Mouse (Mus musculus) lung, postnatal 14 days (tissue): ENCODE results near the gene Arhgap19.

ENCODE experiments used
- DNase-seq: peaks from one replicate; pipeline ENCODE4 v3.0.0; 2021

Arhgap19 gene

DNA sequence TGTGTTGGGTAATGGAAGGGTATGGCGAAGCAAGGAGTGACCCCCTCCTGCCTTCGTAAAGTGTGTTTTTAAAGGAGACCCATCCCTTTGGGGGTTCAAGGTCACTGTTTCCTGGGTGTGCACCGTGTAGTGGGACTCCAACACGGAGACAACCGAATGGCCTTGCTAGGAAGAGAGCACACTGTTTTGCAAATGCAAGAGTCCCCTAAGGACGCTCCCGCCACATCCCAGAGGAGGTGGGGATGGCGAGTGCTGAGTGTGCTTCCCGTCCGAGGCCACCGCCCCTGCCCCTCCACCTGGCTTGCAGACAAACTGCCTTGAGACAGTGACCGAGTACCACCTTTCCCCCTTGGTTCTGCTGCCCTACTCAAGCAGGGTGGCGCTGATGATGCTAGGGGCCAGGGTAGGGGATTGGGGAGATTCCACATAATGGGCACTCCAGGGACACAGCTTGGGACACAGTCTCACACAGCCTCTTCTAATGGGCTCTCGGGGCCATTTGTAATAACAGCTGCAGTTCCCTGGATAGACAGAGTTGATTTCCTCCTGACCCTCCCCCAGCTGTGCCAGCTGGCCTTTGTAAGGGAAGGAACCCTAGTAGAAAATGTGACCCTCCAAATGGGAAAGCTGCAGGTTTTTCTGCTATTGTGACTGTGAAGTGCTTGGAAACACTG, 30.0 kb upstream of the Arhgap19 start:
- no peak for DNase-seq

DNA sequence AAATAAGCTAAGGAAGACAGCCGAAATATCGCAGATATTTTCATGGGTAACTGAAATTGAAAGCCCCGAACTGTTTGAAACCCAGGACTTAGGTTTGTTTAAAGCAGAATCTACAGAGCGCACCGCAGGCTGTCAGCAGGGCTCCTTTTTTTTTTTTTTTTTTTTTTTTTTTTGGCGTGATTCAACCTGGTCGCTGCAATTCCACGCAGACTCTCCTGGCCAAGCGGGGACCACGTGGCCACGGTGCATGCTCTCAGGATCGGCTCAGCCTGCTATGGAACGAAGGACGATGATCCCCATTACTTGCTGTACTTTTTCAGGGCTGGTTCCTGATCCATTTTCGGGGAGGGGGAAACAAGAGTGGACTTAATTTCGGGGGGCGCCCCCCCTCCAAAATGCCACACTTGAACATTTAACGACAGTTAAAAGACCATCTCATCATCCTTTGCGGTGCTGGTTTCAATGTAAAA, 29.3 kb upstream of the Arhgap19 start:
- peak; percentile 13 for DNase-seq

DNA sequence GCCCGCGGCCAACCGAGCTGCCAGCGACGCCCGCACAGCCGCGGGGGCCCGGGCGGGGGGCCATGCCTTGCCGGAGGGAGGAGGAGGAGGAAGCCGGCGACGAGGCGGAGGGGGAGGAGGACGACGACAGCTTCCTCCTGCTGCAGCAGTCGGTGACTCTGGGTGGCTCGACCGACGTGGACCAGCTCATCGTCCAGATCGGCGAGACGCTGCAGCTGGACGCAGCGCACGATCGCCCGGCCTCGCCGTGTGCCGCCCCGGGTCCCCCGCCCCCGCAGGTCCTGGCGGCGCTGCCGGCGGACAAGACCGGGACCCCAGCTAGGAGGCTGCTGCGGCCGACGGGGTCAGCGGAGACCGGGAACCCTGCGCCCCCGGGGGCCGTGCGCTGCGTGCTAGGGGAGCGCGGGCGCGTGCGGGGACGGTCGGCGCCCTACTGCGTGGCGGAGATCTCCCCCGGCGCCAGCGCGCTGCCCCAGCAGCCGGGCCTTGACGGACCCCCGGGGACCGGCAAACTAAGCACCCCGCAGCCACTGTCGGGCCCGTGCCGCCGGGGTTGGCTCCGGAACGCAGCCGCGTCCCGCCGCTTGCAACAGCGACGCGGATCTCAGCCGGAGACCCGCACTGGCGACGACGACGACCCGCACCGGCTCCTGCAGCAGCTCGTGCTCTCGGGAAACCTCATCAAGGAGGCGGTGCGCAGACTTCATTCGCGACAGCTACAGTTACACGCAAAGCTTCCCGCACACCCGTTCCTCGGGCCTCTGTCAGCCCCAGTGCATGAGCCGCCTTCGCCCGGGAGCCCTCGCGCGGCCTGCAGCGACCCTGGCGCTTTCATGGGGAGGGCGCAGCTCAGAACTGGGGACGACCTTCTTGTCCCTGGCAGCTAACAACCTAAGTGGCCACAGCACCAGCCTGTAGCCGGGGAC, 28.5 kb upstream of the Arhgap19 start:
- DNase-seq = peak; percentile 32

DNA sequence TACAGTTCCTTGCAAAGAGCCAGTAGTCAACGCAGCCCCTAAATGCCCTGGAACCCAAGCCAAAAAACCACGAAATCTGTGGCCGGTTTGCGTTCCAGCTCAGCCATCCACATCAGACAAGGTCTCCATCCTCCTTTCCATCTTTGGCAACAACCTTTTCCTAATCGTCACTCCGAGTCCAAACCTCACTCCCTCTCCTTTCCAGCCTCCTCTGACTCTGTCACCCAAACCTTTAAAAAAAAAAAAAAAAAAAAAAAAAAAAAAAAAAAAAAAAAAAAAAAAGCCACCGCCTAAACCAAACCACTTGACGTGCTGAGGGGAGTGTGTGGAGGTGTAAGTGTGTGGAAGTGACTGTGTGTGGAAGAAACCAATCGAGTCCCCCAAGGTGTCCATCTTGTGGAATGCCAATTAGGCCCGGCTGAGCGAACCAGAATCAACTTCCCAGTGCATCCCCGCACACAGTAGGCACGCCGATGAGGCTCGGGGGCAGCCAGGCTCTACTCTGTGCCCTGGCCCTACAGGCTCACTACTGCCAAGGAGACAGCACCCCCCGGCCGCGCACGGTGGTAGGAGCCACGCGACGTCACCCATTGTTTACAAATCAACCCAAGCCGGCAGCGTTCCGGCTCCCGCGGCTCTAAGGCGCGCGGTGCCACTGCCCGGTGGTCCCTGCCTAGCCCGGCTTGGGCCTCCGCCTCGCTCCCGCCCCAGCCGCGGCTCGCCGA, 27.7 kb upstream of the Arhgap19 start, which contains the start of gene Frat1:
Gene Frat1, plus strand, starts transcription at position 590 of the 725 bp plus-strand sequence.
- peak; percentile 90 for DNase-seq

DNA sequence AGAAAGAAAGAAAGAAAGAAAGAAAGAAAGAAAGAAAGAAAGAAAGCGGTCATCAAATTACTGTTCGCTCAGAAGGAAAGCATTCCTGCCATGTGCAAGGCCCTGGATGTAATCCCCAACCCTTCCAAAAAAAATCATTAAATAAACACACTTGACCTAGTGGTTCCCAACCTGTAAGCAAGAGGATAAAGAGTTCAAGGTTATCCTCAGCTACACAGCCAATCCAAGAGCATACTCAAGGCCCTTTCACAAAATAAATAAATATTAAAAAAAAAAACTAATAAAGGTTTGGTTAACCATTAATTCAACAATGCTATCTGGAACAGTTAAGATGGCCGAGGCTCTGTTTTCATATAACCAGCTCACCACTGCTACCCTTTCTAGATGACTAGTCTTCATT, 27.1 kb upstream of the Arhgap19 start:
- no peak for DNase-seq

DNA sequence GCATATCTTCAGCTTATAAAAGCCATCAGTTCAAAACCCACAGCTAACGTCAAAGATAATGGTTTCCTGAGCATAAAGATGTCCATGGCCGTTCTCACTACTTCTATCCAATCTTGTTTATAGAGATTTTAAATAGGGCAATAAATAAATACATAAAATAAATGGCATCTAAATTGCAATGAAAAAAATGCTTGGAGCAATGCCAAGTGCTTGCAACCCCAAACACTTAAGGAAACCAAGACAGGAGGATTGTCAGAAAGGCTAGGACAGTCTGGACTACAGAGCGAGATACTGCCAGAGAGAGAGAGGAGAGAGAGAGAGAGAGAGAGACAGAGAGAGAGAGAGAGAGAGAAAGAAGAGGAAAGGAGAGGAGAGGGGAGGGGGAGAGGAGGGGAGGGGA, 24.7 kb upstream of the Arhgap19 start:
- DNase-seq = no peak

DNA sequence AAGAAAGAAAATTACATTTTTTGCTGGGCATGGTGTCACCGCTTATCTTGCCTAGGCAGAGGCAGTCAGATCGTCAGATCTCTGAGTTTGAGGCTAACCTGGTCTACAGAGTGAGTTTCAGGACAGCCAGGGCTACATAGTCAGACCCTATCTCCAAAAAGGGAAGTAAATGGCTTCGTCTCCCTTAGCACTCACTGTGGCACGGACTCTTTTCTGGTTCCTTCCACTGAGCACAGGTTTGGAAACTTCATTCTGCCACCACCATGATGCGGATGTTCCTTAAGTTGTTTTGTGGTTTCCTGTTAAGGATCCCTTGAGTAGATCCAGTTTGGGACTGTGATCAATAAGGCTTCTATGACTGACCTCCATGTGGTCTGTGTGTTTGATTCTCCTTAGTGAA, 23.1 kb upstream of the Arhgap19 start:
- no peak for DNase-seq

DNA sequence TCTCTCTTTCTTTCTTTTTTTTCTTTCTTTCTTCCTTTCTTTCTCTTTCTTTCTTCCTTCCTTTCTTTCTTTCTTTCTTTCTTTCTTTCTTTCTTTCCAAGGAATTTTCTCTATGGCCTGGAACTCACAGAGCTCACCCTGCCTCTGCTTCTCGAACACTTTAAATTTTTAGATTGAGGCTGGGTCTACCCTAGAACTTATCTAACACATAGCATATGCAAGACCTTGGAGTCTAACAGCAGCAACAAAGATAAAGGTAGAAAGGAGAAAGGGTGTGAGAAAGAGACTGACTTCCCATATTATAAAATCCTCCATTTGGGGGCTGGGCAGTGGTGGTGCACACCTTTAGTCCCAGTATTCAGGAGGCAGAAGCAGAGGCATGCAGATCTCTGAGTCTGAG, 20.7 kb upstream of the Arhgap19 start:
- DNase-seq = no peak

DNA sequence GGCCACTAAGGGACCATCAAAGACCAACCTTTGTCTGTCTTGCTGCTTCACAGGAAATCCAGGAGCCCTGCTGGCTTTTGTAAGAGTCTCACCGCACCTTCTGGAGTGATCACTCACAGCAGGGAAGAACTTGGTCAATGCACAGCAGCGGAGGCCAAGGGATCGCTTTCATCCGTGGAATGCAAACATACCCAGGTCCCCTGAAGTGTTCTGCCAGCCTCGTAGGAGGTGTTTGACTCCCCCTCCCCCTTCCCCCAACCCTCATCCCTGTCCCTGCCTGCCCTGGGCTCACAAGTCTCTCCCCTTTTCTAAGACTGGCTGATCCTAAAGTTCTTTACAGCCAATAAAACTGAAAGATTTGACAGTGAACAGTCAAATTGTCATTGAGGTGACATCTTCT, 19.6 kb upstream of the Arhgap19 start:
- no peak for DNase-seq

DNA sequence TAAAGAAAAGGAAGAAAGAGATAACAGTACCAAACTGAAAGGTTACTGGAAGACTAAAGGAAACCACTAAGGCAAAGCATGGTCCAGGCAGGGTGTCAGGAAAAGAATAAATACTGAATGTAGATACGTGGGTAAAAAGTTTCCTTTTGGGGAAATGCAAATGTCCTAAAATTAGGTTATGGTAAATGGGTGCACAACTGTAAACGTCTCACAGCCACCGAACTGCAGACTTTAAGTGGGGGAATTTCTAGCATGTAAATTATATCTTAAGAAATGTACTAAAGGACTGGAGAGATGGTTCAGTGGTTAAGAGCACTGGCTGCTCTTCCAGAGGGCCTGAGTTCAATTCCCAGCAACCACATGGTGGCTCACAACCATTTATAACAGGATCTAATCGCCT, 16.9 kb upstream of the Arhgap19 start:
- no peak for DNase-seq

DNA sequence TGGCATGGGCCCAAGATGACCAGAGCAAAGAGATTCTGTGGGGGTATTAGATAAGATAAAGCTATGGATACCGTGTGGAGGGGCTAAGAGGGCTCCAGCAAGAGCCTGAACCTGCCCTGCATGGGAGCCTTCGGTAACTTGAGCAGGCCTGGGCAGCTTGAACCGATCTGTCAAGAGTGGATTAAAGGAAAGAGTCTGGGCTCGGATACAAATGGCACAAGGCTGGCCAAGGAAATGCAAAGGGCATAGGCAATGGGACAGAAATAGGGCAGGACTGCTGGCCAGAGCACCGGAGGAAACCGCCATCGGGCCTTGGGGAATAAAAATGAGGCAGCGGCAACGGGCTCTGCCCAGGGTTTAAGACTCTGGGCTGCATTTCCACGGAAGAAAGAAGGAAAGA, 15.5 kb upstream of the Arhgap19 start:
- DNase-seq = no peak

DNA sequence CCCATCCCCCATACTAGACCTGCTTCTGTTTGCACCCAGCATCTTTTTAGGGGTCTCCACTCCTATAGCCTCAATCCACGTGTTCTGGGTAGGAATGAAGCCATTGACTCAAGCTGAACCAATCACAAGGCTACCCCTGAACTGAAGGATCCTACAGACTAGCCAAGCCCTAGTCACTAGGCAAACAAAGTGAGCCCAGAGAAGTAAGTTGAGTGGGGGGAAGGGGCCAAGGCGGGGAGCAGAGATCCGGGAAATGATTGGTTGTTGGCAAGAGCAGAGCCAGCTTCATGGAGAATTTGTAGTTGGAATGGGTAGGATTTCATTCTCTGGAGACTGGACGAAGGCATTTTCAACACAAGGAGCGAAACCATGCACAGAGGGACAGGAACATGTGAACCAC, 15.1 kb upstream of the Arhgap19 start:
- DNase-seq = no peak

DNA sequence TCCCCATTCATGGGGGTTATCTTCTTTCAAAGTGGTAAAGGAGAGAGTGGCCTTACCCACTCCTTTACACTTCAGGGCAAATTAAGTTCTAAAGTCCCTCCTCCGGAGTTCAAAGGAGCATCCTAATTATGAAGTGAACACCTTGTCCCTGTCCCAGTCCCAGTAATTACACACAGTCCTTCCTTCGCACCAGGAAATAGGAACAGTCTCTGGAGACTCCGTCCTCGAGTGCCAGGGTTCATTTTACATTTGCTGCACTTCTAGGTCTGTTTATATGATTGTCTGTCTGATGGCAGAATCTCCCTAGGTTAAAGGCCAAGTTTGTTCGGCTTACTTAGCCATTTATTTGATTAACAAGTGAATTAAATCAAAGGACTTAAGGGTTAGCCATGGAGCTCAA, 14.6 kb upstream of the Arhgap19 start:
- DNase-seq = no peak

DNA sequence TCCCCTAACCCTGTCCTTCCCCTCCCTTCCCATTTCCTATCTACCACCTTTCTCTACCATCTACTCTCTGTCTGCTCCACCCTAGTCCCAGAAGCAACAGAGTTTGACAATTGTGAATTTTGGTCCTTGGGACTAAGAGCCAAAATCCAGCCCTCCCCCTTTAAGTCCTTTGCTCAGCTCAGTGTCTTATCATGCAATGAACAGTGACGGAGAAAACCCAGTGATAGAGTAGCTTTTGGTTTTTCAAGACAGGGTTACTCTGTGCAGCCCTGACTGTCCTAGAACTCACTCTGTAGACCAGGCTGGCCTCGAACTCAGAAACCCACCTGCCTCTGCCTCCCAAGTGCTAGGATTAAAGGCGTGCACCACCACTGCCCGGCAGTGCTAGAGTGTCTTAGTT, 11.5 kb upstream of the Arhgap19 start:
- DNase-seq = no peak

DNA sequence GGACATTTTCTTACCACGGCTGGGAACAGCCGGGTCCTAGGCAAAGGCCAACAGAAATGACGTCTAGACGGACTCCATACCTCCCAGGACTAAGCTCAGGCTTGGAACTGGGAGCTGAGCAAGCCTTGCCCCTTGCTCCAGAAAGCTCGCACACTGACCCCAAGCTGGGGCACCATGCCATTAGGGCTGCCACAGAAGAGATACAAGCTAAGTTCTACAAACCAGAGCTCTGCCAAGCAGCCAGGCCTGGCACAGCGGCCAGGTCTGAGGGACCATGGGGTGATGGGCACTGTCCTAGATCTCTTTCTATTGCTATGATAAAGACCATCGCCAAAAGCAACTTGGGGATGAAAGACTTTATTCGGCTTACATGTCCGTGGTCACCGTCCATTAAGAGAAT, 10.7 kb upstream of the Arhgap19 start:
- no peak for DNase-seq

DNA sequence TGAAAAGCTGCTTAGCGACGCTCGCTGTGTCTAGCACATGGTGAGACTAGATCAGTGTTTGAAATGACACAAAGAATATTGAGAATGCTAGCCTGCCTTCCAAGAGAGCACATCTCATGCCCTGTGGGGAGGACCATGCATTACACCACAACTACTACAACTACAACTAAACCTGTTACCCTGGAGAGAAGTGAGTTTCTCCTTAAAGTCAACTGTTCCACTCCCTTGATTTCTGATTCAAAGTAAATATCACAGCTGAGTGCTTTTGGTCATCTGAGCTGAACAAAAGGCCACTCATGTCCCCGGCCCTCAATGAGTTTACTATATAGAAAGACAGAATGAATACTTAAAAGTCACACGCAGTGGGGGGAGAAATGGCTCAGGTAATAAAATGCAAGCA, 8.2 kb upstream of the Arhgap19 start:
- DNase-seq = no peak

DNA sequence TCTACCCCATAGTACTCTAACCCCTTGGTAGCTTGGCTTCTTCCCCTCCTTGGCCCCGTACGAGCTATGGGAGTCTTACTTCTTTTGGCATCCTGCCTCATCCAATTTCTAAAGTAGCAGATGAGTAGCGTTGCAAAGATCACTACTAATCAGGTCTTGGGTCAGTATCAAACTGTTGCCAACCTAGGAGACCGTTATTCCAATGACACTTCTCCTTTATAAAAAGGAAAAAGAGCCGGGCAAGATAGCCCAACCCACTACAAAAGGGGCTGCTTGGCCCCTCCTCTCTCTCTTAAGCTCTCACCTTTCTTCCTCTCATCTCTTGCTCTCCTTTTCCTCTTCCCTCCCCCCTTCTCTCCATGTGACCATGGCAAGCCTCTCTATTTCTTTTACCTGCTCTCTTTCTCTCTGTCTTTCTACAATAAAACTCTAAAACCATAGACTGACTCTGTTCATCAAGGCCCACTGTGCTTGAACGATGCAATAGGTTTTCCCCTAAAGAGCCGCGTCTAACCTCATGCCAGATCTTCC, 6.3 kb upstream of the Arhgap19 start:
- DNase-seq = no peak

DNA sequence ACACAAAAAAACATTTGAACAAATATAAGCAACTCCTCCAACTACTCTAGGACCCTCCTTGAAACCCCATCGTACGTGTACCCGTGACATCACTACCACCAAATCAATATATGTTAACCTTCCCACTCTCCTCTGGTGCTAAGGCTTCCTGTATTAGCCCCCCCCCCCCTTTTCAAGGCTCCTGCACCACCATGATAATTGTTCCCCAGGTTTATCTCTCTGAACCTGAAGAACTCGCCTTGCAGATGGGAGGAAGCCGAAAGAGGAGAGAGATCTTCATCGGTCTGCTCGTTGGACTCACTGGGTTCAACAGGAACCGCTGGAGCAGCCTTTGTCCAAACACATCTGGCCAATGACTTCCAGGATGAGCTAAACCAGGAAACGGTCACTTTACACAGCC, 5.7 kb upstream of the Arhgap19 start:
- no peak for DNase-seq

DNA sequence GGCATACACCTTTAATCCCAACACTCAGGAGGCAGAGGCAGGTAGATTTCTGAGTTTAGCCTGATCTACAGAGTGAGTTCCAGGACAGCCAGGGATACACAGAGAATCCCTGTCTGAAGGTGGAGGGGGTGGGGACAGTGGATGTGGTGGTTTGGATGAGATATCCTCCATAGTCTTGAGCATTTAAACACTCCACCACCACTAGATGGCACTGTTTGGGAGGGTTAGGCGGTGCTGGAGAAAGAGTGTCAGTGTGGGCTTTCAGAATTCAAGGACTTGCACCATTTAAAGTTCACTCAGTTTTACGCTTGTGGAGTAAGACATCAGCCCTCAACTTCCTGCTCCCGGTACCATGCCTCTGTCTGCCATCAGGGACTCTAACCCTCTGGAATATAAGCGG, 4.0 kb upstream of the Arhgap19 start:
- no peak for DNase-seq

DNA sequence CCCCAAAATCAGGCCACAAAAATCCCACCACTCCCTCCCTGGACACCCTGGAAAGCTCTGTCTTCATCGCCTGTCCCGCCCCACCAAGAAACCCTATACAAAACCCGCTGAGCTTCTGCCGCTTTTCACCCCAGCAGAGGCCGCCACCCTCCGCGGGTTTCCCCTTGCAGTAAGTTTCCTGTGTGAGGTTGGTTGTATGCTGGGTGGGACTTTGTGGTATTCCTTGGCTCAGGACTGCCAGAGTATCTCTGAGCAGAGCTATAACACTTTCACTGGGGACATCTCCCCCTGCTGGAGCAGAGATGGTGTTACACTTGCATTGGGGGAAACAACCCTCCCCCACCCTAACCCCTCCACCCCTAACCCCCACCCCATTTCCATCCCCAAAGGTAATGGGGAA, 1.5 kb upstream of the Arhgap19 start:
- no peak for DNase-seq

DNA sequence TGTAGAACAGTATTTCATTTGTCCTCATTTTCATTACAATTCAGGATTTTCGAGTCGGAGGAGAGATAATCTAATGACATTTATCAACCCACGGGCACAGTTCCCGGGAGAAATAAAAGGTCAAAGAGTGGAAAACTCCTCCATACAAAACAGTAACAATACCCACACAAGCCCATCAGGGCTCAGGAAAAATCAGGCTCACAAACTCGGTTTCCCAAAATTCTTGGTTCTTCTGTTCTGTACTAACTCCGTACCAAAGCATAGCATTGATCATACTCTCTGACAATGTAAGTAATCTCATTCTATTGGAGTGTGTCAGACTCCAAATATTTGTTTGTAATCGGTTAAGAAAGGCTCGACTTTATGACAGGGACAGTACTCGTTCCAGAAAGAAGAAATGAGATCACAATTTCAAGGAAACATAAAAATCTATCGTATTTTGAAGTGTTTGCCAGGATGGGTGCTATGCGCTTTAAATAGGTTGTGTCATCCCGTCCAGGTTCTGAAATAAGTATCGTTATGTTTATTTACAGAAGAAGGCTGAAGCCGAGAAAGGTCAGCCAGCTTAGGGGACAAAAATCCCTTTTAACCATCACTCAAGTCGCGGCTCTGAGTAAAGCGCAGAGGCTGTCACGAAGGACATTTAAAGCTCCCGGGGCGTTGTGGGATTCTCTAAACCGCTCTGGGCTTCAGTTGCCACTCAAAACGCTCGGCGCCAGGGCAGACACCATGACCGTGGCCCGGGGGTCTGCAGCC, 683 bp downstream of the Arhgap19 start:
- DNase-seq = no peak

DNA sequence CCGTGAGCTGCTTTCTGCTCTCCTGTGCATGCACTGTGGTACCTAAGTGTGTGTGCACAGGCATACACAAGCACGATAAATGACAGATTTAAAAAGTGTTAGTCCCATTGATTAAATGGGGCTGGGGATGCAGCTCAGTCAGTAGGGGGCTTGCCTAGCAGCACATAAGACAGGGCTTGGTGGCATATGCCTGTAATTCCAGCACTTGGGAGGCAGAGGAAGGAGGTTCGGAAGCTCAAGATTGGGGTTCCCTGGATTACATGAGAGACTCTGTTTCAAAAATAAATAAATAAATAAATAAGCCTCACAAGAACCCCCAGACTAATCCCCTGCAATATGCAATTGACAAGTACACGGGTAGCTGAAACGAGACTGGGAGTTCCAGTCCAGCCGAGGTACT, 1.4 kb downstream of the Arhgap19 start:
- no peak for DNase-seq

DNA sequence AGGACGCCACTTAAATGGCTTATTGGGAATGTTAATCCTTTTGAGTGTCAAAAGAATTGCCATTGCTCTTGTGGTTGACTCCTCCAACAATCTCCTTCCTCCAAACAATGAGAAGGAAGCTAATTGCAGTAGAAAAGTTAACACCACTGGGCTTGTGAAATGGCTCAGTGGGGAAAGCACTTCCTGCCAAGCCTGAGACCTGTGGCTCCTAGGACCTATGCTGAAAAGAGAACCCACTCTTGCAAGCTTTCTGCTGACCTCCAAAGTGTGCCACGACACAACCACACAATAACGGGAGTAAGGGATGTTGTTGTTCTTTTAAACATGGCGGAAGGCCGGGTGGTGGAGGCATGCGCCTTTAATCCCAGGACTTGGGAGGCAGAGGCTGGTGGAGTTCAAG, 4.3 kb downstream of the Arhgap19 start:
- no peak for DNase-seq
